Mouse (Mus musculus) spleen, adult 12 weeks (tissue): ENCODE results near the gene Sult1c2.
"Not testable (repeated sequence)": the region's sequence is repeated elsewhere in the genome, so short reads cannot be mapped to it uniquely, and the experiment has no call there.

Experiments used
- DNase-seq: peaks from one replicate; pipeline ENCODE4 v3.0.0; 2022; ENCODE audit warnings: low spot score

The Sult1c2 gene

GRCm38 (mm10) chr17:53846206-53846605, at the start of gene Sult1c2:
Gene Sult1c2 (minus strand): TSS chr17:53846339.
- DNase-seq = no peak

- DNase-seq = not testable (repeated sequence)
These were observed 33.0 kb upstream of the Sult1c2 start for GRCm38 (mm10) chr17:53879006-53879675.

- DNase-seq = no peak
These were observed 28.3 kb upstream of the Sult1c2 start for GRCm38 (mm10) chr17:53874433-53874832.

- no peak for DNase-seq
These were observed 26.1 kb upstream of the Sult1c2 start for GRCm38 (mm10) chr17:53872192-53872591.

- DNase-seq = no peak
These were observed 23.8 kb upstream of the Sult1c2 start for GRCm38 (mm10) chr17:53869931-53870330.

GRCm38 (mm10) chr17:53865260-53865955, 19.3 kb upstream of the Sult1c2 start:
- no peak for DNase-seq

- no peak for DNase-seq
These were observed 14.4 kb upstream of the Sult1c2 start for GRCm38 (mm10) chr17:53860548-53860947.

- DNase-seq = no peak
These were observed 8.9 kb upstream of the Sult1c2 start for GRCm38 (mm10) chr17:53854992-53855391.

GRCm38 (mm10) chr17:53845796-53846195, 343 bp downstream of the Sult1c2 start:
- DNase-seq = no peak

- no peak for DNase-seq
These were observed 12.8 kb downstream of the Sult1c2 start for GRCm38 (mm10) chr17:53833366-53833765.

GRCm38 (mm10) chr17:53803974-53804373, 42.2 kb downstream of the Sult1c2 start:
- not testable (repeated sequence) for DNase-seq

GRCm38 (mm10) chr17:53783381-53783780, 62.8 kb downstream of the Sult1c2 start:
- DNase-seq = no peak
